Mouse (Mus musculus): Measurements from ENCODE around the gene Serpinb6b. TPM values are rescaled to one million over a fixed set of nuclear protein-coding genes. Genes with fewer than 3 reads are reported as not detected.

Serpinb6b gene
- polyA plus RNA-seq, 1 experiment from 2014 or later, result 0.70 TPM

- H3K4me1 ChIP-seq, result no peaks in the 10 kb centered on the region
- no peaks in the 10 kb centered on the region for H3K27me3 ChIP-seq
- no peak overlapping the region for H3K4me2 ChIP-seq
- 91% methylated on average over 1 of the region's 1 CpGs for WGBS
- no peak overlapping the region for H3K27ac ChIP-seq
- no peak overlapping the region for H3K4me3 ChIP-seq
- H3K9me3 ChIP-seq (replicated peaks), result 0 out of 2 replicates have a peak, but pooled peaks cover 3% of the 10 kb centered on the region
- no peak for ATAC-seq
- no peaks in the 10 kb centered on the region for H3K36me3 ChIP-seq (ENCODE audit: poor library complexity, severe bottlenecking)
- H3K9ac ChIP-seq, result no peak overlapping the region
Measured at GRCm38 (mm10) chr13:33022371-33022770, 57.4 kb downstream of the Serpinb6b start.

- no peaks in the 10 kb centered on the region for H3K9me3 ChIP-seq (replicated peaks)
- no peak overlapping the region for H3K9ac ChIP-seq
- H3K4me2 ChIP-seq, result no peak overlapping the region
- H3K4me1 ChIP-seq, result no peaks in the 10 kb centered on the region
- no peak overlapping the region for H3K27ac ChIP-seq
- no peaks in the 10 kb centered on the region for H3K36me3 ChIP-seq (ENCODE audit: poor library complexity, severe bottlenecking)
- no peak overlapping the region for H3K4me3 ChIP-seq
- 72% methylated on average over 1 of the region's 1 CpGs for WGBS
- H3K27me3 ChIP-seq, result no peaks in the 10 kb centered on the region
- no peak for ATAC-seq
Measured at GRCm38 (mm10) chr13:33026427-33027057, 61.5 kb downstream of the Serpinb6b start.

GRCm38 (mm10) chr13:33027244-33027643 is 62.2 kb downstream of the Serpinb6b start, which contains the start of gene Serpinb9b:
Gene Serpinb9b (plus strand): TSS chr13:33027416.
- H3K4me2 ChIP-seq, result no peak within 1 kb of the TSS
- ATAC-seq, result no peak
- WGBS, result 80% methylated on average over 2 of the region's 2 CpGs

GRCm38 (mm10) chr13:33028146-33028545 is 63.1 kb downstream of the Serpinb6b start:
- Histone ChIP-seq H3K27ac (no peak overlapping the region), H3K4me1 (no peaks in the 10 kb centered on the region), H3K9me3 (replicated peaks) (no peaks in the 10 kb centered on the region), H3K27me3 (no peaks in the 10 kb centered on the region), H3K4me3 (no peak overlapping the region), H3K9ac (no peak overlapping the region), H3K4me2 (no peak overlapping the region), H3K36me3 (ENCODE audit: poor library complexity, severe bottlenecking) (no peaks in the 10 kb centered on the region)
- no peak for ATAC-seq
- WGBS, result 73% methylated on average over 2 of the region's 2 CpGs

More at GRCm38 (mm10) chr13:33027244-33027643, 62.2 kb downstream of the Serpinb6b start, which contains the start of gene Serpinb9b:
- Histone ChIP-seq H3K9me3 (replicated peaks) (no peaks in the 10 kb centered on the region), H3K36me3 (ENCODE audit: poor library complexity, severe bottlenecking) (no peaks in the 10 kb centered on the region), H3K4me3 (no peak within 1 kb of the TSS), H3K4me1 (no peaks in the 10 kb centered on the region), H3K27me3 (no peaks in the 10 kb centered on the region), H3K9ac (no peak within 1 kb of the TSS), H3K27ac (no peak within 1 kb of the TSS)

- Histone ChIP-seq H3K36me3 (ENCODE audit: poor library complexity, severe bottlenecking) (no peaks in the 10 kb centered on the region), H3K27ac (no peak overlapping the region), H3K9ac (no peak overlapping the region), H3K4me2 (no peak overlapping the region), H3K4me1 (no peaks in the 10 kb centered on the region), H3K27me3 (no peaks in the 10 kb centered on the region), H3K4me3 (no peak overlapping the region), H3K9me3 (replicated peaks) (no peaks in the 10 kb centered on the region)
- WGBS, result 80% methylated on average over 2 of the region's 2 CpGs
- no peak for ATAC-seq
Measured at GRCm38 (mm10) chr13:33028550-33028949, 63.5 kb downstream of the Serpinb6b start.

Other genes with a start within 250 kb of the Serpinb6b start
- 0.04 TPM in 1 of 2 replicates, not detected in the other for gene Mylk4, start 181.3 kb upstream of the Serpinb6b start, polyA plus RNA-seq (2015; fragmentation: Nextera tagmentation; extraction: Ambion mirVana)
- gene Wrnip1, start 163.2 kb upstream of the Serpinb6b start, polyA plus RNA-seq (2015; fragmentation: Nextera tagmentation; extraction: Ambion mirVana), result 22.1 and 22.5 TPM in 2 replicates
- gene D930007J09Rik, start 162.4 kb upstream of the Serpinb6b start, polyA plus RNA-seq (2015; fragmentation: Nextera tagmentation; extraction: Ambion mirVana), result not detected in 2 replicates
- 0.22 and 0.97 TPM in 2 replicates for gene Serpinb1a, start 114.0 kb upstream of the Serpinb6b start, polyA plus RNA-seq (2015; fragmentation: Nextera tagmentation; extraction: Ambion mirVana)
- gene Serpinb1c, start 67.0 kb upstream of the Serpinb6b start, polyA plus RNA-seq (2015; fragmentation: Nextera tagmentation; extraction: Ambion mirVana), result not detected in 2 replicates
- 0.42 and 0.61 TPM in 2 replicates for gene Serpinb9, start 38.0 kb downstream of the Serpinb6b start, polyA plus RNA-seq (2015; fragmentation: Nextera tagmentation; extraction: Ambion mirVana)
- gene Serpinb9b, start 62.2 kb downstream of the Serpinb6b start, polyA plus RNA-seq (2015; fragmentation: Nextera tagmentation; extraction: Ambion mirVana), result 0.06 and 0.09 TPM in 2 replicates
- 2.7 and 4.1 TPM in 2 replicates for gene Serpinb1b, start 113.4 kb downstream of the Serpinb6b start, polyA plus RNA-seq (2015; fragmentation: Nextera tagmentation; extraction: Ambion mirVana)
- gene Serpinb9c, start 194.5 kb downstream of the Serpinb6b start, polyA plus RNA-seq (2015; fragmentation: Nextera tagmentation; extraction: Ambion mirVana), result not detected in 2 replicates
- gene Serpinb9d, start 227.8 kb downstream of the Serpinb6b start, polyA plus RNA-seq (2015; fragmentation: Nextera tagmentation; extraction: Ambion mirVana), result not detected in 2 replicates